Mouse (Mus musculus): ENCODE measurements around the gene Kif2c. TPM values are rescaled to one million over a fixed set of nuclear protein-coding genes. Genes with fewer than 3 reads are reported as not detected.

Gene Kif2c
- polyA plus RNA-seq, 1 experiment = 16.5 TPM

GRCm38 (mm10) chr4:117210147-117211074 is 28.0 kb upstream of the Kif2c start:
- Histone ChIP-seq H3K4me3 (ENCODE audit: control insufficient read depth, insufficient read depth, low read length) (no peak overlapping the region), H3K27me3 (ENCODE audit: control insufficient read depth, insufficient read depth, low read length) (no peaks in the 10 kb centered on the region), H3K27ac (ENCODE audit: control insufficient read depth, insufficient read depth, low read length) (no peak overlapping the region), H3K36me3 (ENCODE audit: control insufficient read depth, insufficient read depth, low read length) (no peaks in the 10 kb centered on the region), H3K4me1 (replicated peaks; ENCODE audit: control insufficient read depth, insufficient read depth, low read length) (no peaks in the 10 kb centered on the region; the same call in 1 of the 2 replicates)
- TF ChIP-seq CTCF (IDR thresholded peaks at IDR 0.05; ENCODE audit: borderline replicate concordance, control insufficient read depth, extremely low read depth, insufficient read depth, low read length, poor library complexity) (peak; percentile 79; the same call in 1 of the 2 replicates), POLR2A (IDR thresholded peaks at IDR 0.05; ENCODE audit: control insufficient read depth, extremely low read depth, insufficient read depth, low read length, poor library complexity) (no peak)
- DNase-seq = peak; percentile 84
- WGBS = 15% methylated on average over 20 of the region's 20 CpGs

- H3K27ac ChIP-seq (ENCODE audit: control insufficient read depth, insufficient read depth, low read length) = no peak overlapping the region
- no peaks in the 10 kb centered on the region; the same call in 1 of the 2 replicates for H3K4me1 ChIP-seq (replicated peaks; ENCODE audit: control insufficient read depth, insufficient read depth, low read length)
- no peak for DNase-seq
- H3K36me3 ChIP-seq (ENCODE audit: control insufficient read depth, insufficient read depth, low read length) = no peaks in the 10 kb centered on the region
- 93% methylated on average over 6 of the region's 6 CpGs for WGBS
- H3K27me3 ChIP-seq (ENCODE audit: control insufficient read depth, insufficient read depth, low read length) = no peaks in the 10 kb centered on the region
- no peak overlapping the region for H3K4me3 ChIP-seq (ENCODE audit: control insufficient read depth, insufficient read depth, low read length)
- TF ChIP-seq POLR2A (IDR thresholded peaks at IDR 0.05; ENCODE audit: control insufficient read depth, extremely low read depth, insufficient read depth, low read length, poor library complexity) (no peak), CTCF (IDR thresholded peaks at IDR 0.05; ENCODE audit: borderline replicate concordance, control insufficient read depth, extremely low read depth, insufficient read depth, low read length, poor library complexity) (no peak)
Observed at GRCm38 (mm10) chr4:117209592-117209991, 27.2 kb upstream of the Kif2c start.

- no peak for DNase-seq
- 83% methylated on average over 4 of the region's 4 CpGs for WGBS
- Histone ChIP-seq H3K4me1 (replicated peaks; ENCODE audit: control insufficient read depth, insufficient read depth, low read length) (peaks cover 2% of the 10 kb centered on the region; the same call in 1 of the 2 replicates), H3K27me3 (ENCODE audit: control insufficient read depth, insufficient read depth, low read length) (no peaks in the 10 kb centered on the region), H3K36me3 (ENCODE audit: control insufficient read depth, insufficient read depth, low read length) (no peaks in the 10 kb centered on the region), H3K4me3 (ENCODE audit: control insufficient read depth, insufficient read depth, low read length) (no peak overlapping the region), H3K27ac (ENCODE audit: control insufficient read depth, insufficient read depth, low read length) (no peak overlapping the region)
- TF ChIP-seq CTCF (IDR thresholded peaks at IDR 0.05; ENCODE audit: borderline replicate concordance, control insufficient read depth, extremely low read depth, insufficient read depth, low read length, poor library complexity) (no peak), POLR2A (IDR thresholded peaks at IDR 0.05; ENCODE audit: control insufficient read depth, extremely low read depth, insufficient read depth, low read length, poor library complexity) (no peak)
Observed at GRCm38 (mm10) chr4:117202992-117203354, 20.5 kb upstream of the Kif2c start.

- Histone ChIP-seq H3K27ac (ENCODE audit: control insufficient read depth, insufficient read depth, low read length) (no peak overlapping the region), H3K4me1 (replicated peaks; ENCODE audit: control insufficient read depth, insufficient read depth, low read length) (peaks cover 2% of the 10 kb centered on the region; the same call in 1 of the 2 replicates), H3K4me3 (ENCODE audit: control insufficient read depth, insufficient read depth, low read length) (no peak overlapping the region), H3K27me3 (ENCODE audit: control insufficient read depth, insufficient read depth, low read length) (no peaks in the 10 kb centered on the region), H3K36me3 (ENCODE audit: control insufficient read depth, insufficient read depth, low read length) (no peaks in the 10 kb centered on the region)
- TF ChIP-seq POLR2A (IDR thresholded peaks at IDR 0.05; ENCODE audit: control insufficient read depth, extremely low read depth, insufficient read depth, low read length, poor library complexity) = no peak
- peak; percentile 24; the same call in 1 of the 2 replicates for TF ChIP-seq CTCF (IDR thresholded peaks at IDR 0.05; ENCODE audit: borderline replicate concordance, control insufficient read depth, extremely low read depth, insufficient read depth, low read length, poor library complexity)
- peak; percentile 56 for DNase-seq
- WGBS = 4% methylated on average over 25 of the region's 25 CpGs
Observed at GRCm38 (mm10) chr4:117202046-117202991, 19.9 kb upstream of the Kif2c start.

GRCm38 (mm10) chr4:117191804-117192203 is 9.4 kb upstream of the Kif2c start:
- H3K36me3 ChIP-seq (ENCODE audit: control insufficient read depth, insufficient read depth, low read length) = no peaks in the 10 kb centered on the region
- no peak overlapping the region for H3K4me3 ChIP-seq (ENCODE audit: control insufficient read depth, insufficient read depth, low read length)
- no peaks in the 10 kb centered on the region for H3K27me3 ChIP-seq (ENCODE audit: control insufficient read depth, insufficient read depth, low read length)
- 97% methylated on average over 14 of the region's 14 CpGs for WGBS
- H3K4me1 ChIP-seq (replicated peaks; ENCODE audit: control insufficient read depth, insufficient read depth, low read length) = 0 out of 2 replicates have a peak, but pooled peaks cover 2% of the 10 kb centered on the region
- TF ChIP-seq CTCF (IDR thresholded peaks at IDR 0.05; ENCODE audit: borderline replicate concordance, control insufficient read depth, extremely low read depth, insufficient read depth, low read length, poor library complexity) (no peak), POLR2A (IDR thresholded peaks at IDR 0.05; ENCODE audit: control insufficient read depth, extremely low read depth, insufficient read depth, low read length, poor library complexity) (no peak)
- no peak for DNase-seq
- H3K27ac ChIP-seq (ENCODE audit: control insufficient read depth, insufficient read depth, low read length) = no peak overlapping the region

- Histone ChIP-seq H3K36me3 (ENCODE audit: control insufficient read depth, insufficient read depth, low read length) (no peaks in the 10 kb centered on the region), H3K4me1 (replicated peaks; ENCODE audit: control insufficient read depth, insufficient read depth, low read length) (0 out of 2 replicates have a peak, but pooled peaks cover 2% of the 10 kb centered on the region), H3K27ac (ENCODE audit: control insufficient read depth, insufficient read depth, low read length) (0 out of 2 replicates have a peak overlapping the region, but pooled peaks have one; percentile 24), H3K4me3 (ENCODE audit: control insufficient read depth, insufficient read depth, low read length) (no peak overlapping the region), H3K27me3 (ENCODE audit: control insufficient read depth, insufficient read depth, low read length) (no peaks in the 10 kb centered on the region)
- WGBS = 89% methylated on average over 7 of the region's 7 CpGs
- no peak for TF ChIP-seq CTCF (IDR thresholded peaks at IDR 0.05; ENCODE audit: borderline replicate concordance, control insufficient read depth, extremely low read depth, insufficient read depth, low read length, poor library complexity)
- TF ChIP-seq POLR2A (IDR thresholded peaks at IDR 0.05; ENCODE audit: control insufficient read depth, extremely low read depth, insufficient read depth, low read length, poor library complexity) = no peak
- no peak for DNase-seq
Observed at GRCm38 (mm10) chr4:117190660-117191059, 8.2 kb upstream of the Kif2c start.
